Mouse (Mus musculus): ENCODE data around the gene Aurkaip1.

Aurkaip1 gene

GRCm38 (mm10) chr4:155829866-155830265 is 1.2 kb upstream of the Aurkaip1 start:
- DNase-seq (ENCODE audit: low read depth, low spot score), result no peak

- no peak for DNase-seq (ENCODE audit: low read depth, low spot score)
Observed at GRCm38 (mm10) chr4:155830596-155830995, 476 bp upstream of the Aurkaip1 start.

- no peak for DNase-seq (ENCODE audit: low read depth, low spot score)
Observed at GRCm38 (mm10) chr4:155831831-155832230, 759 bp downstream of the Aurkaip1 start.

GRCm38 (mm10) chr4:155832321-155832720 is 1.2 kb downstream of the Aurkaip1 start:
- DNase-seq (ENCODE audit: low read depth, low spot score), result no peak

GRCm38 (mm10) chr4:155833234-155833633 is 2.2 kb downstream of the Aurkaip1 start:
- no peak for DNase-seq (ENCODE audit: low read depth, low spot score)

GRCm38 (mm10) chr4:155833836-155834235 is 2.8 kb downstream of the Aurkaip1 start:
- no peak for DNase-seq (ENCODE audit: low read depth, low spot score)

- no peak for DNase-seq (ENCODE audit: low read depth, low spot score)
Observed at GRCm38 (mm10) chr4:155837404-155838010, 6.4 kb downstream of the Aurkaip1 start.

GRCm38 (mm10) chr4:155838187-155839153 is 7.4 kb downstream of the Aurkaip1 start:
- DNase-seq (ENCODE audit: low read depth, low spot score), result no peak

GRCm38 (mm10) chr4:155839483-155839910 is 8.4 kb downstream of the Aurkaip1 start, which contains the start of gene Mxra8:
Gene Mxra8, plus strand, starts transcription at chr4:155839680.
- DNase-seq (ENCODE audit: low read depth, low spot score), result no peak

GRCm38 (mm10) chr4:155840076-155841002 is 9.3 kb downstream of the Aurkaip1 start:
- no peak for DNase-seq (ENCODE audit: low read depth, low spot score)

GRCm38 (mm10) chr4:155841003-155841454 is 10.0 kb downstream of the Aurkaip1 start:
- no peak for DNase-seq (ENCODE audit: low read depth, low spot score)

- no peak for DNase-seq (ENCODE audit: low read depth, low spot score)
Observed at GRCm38 (mm10) chr4:155841651-155842270, 10.7 kb downstream of the Aurkaip1 start.

- DNase-seq (ENCODE audit: low read depth, low spot score), result no peak
Observed at GRCm38 (mm10) chr4:155843231-155843630, 12.2 kb downstream of the Aurkaip1 start.

- peak; percentile 73 for DNase-seq (ENCODE audit: low read depth, low spot score)
Observed at GRCm38 (mm10) chr4:155846871-155847578, 16.0 kb downstream of the Aurkaip1 start, which contains the start of gene Dvl1. Gene Dvl1, plus strand, starts transcription at chr4:155847402.

- no peak for DNase-seq (ENCODE audit: low read depth, low spot score)
Observed at GRCm38 (mm10) chr4:155847591-155848352, 16.7 kb downstream of the Aurkaip1 start.

- no peak for DNase-seq (ENCODE audit: low read depth, low spot score)
Observed at GRCm38 (mm10) chr4:155848434-155849095, 17.5 kb downstream of the Aurkaip1 start.

GRCm38 (mm10) chr4:155849391-155849790 is 18.3 kb downstream of the Aurkaip1 start:
- no peak for DNase-seq (ENCODE audit: low read depth, low spot score)

- DNase-seq (ENCODE audit: low read depth, low spot score), result no peak
Observed at GRCm38 (mm10) chr4:155849792-155850451, 18.9 kb downstream of the Aurkaip1 start.

Data from brain, embryonic 18.5 days (tissue).